Mouse (Mus musculus): ENCODE results near the gene Dscam.

Dscam gene

GRCm38 (mm10) chr16:96655548-96655947, 515.0 kb downstream of the Dscam start:
- DNase-seq (ENCODE audit: low spot score in 2 of 2), result no peak

DNA sequence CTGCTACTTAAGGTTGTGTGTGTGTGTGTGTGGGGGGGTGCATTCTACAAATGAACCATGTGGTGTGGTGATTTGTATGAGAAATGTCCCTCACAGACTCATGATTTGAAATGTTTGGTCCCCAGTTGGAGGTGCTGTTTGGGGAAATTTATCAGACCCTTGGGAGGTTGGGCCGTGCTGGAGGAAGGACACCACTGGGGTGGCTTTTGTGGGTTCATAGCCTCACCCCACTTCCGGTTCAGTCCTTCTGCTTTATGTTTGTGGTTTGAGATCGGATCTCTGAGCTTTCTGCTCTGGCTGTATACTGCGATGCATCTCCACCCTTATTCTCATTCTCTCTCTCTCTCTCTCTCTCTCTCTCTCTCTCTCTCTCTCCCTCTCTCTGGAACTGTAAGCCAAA, 516.5 kb downstream of the Dscam start:
- no peak for DNase-seq (ENCODE audit: low spot score in 2 of 2)

- DNase-seq (ENCODE audit: low spot score in 2 of 2), result no peak
These were observed 519.1 kb downstream of the Dscam start for GRCm38 (mm10) chr16:96651444-96651843.

DNA sequence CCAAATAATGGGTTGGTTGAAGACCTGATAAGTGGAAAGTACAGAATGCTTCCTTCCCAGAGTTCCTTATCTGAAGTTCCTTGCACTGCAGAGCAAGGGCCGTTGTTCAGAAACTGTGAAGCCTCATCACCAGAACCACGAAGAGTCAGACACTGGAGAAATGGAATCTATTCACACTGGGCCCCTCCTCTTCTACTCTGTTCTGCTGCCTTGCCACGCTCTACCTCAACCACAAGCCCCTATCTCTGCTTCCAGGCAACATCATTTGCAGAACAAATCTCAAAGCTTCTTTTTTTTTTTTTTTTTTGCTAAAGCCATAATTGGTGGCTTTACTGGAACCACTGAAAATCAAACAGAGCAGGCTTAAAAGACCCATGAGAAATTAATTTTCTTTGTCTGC, 530.5 kb downstream of the Dscam start:
- no peak for DNase-seq (ENCODE audit: low spot score in 2 of 2)

DNA sequence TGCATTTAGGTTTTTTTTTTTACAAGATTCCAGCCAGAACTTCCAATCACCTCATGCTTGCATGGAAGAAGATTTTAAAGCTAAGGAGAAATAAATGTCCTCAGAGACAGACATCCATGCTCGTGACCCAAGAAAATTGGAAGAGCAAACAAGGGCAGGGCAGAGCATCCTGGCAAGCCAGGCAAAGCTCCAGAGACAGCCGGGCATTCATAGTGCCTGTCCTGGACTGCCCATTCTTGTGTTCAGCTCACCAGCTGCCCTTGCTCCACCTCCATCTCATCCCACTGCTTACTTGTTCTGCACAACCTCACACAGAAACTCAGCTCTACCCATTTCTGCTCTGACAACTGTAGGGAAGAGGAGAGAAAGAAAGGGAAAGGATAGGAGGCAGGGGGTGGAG, 534.6 kb downstream of the Dscam start:
- DNase-seq (ENCODE audit: low spot score in 2 of 2), result no peak

DNA sequence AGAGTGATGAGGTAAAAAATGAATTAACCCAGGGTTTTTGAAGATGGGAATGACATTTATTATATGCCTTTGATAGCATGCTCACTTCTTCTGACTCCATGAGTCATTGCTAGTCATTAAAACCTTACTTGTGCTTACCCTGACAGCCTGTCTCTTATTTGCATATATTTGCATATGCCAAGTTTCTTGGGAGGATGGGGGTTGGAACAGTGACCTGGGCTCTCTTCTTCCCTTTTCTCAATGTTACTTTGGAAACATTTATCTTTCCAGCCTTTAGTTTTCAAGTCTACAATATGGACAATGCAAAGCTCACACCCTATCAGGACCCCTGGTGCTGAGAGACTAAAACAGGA, 535.8 kb downstream of the Dscam start:
- no peak for DNase-seq (ENCODE audit: low spot score in 2 of 2)

DNA sequence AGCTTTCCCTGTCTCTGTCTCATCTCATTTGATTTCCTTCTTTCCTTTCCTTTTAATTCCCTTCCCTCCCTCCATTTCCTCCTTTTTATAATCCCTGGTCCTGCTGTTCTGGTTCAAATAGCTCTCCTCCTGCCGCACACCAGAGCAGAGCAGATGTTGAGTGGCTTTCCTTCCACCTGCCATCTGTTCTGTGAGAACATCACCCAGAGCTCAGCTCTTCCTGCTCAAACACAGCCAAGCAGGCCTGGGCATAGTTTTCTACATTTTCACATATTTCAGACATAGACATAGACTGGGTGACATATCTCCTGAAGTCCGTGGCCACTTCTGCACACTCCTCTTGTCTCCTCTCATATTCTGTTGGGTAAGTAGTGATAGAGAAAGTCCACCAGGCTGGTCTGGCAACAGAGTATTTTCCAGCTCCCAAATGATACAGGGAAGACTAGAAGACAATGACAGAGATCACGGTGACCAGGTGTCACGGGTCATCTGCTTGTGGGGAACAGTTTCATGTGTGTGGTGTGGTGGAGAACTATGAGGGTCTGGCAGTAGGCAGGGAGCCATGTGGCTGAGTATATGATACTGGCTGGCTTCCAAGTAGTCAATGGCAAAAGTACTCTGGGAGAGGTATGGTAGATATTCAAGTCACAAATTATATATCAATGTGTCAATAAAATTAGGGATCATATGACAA, 536.3 kb downstream of the Dscam start:
- DNase-seq (ENCODE audit: low spot score in 2 of 2), result no peak

- DNase-seq (ENCODE audit: low spot score in 2 of 2), result no peak
These were observed 540.3 kb downstream of the Dscam start for GRCm38 (mm10) chr16:96630241-96630640.

- DNase-seq (ENCODE audit: low spot score in 2 of 2), result no peak
These were observed 540.9 kb downstream of the Dscam start for GRCm38 (mm10) chr16:96629623-96630022.

- no peak for DNase-seq (ENCODE audit: low spot score in 2 of 2)
These were observed 545.1 kb downstream of the Dscam start for GRCm38 (mm10) chr16:96625468-96625867.

- peak in 1 of 2 experiments; percentile 21 for DNase-seq (ENCODE audit: low spot score in 2 of 2)
These were observed 545.8 kb downstream of the Dscam start for GRCm38 (mm10) chr16:96624570-96625411.

- no peak for DNase-seq (ENCODE audit: low spot score in 2 of 2)
These were observed 549.7 kb downstream of the Dscam start for GRCm38 (mm10) chr16:96620861-96621260.

DNA sequence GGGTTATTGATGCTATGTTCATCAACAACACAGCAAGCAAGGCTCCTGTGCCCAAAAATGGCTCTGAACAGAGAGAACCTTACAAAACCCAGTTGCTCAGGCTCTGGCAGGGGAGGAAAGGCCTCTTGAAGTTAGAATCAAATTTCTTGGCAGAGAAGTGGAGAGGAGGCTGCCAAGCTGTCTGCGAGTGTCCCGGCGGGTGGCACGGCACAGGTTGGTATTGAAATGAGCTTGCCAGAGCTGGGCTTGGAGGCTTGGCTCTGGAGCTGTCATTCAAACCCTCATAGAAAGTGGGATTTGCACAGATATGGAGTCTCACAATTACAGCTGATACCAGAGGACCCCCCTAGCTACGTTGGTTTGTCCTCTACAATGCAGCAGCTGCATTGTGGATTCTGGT, 550.1 kb downstream of the Dscam start:
- no peak for DNase-seq (ENCODE audit: low spot score in 2 of 2)

GRCm38 (mm10) chr16:96617772-96618171, 552.8 kb downstream of the Dscam start:
- no peak for DNase-seq (ENCODE audit: low spot score in 2 of 2)

GRCm38 (mm10) chr16:96613275-96613674, 557.3 kb downstream of the Dscam start:
- no peak for DNase-seq (ENCODE audit: low spot score in 2 of 2)

DNA sequence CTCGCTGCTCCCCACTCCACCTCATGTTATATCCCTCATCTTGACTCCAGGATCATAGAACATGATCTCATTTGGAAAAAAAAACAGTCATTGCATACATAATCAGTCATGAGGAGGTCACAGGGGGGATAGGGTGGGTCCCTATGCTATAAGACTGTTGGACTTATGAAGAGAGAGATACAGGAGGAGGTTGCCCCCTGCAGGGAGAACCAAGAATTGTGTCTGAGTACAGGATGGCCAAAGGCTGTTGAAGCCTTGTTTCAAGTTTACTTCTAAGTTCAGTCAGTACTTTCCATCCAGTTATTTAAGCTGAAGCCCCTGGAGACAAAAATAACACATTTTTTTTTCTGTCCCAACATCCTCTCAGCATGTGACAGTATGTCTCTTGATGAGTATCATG, 559.7 kb downstream of the Dscam start:
- DNase-seq (ENCODE audit: low spot score in 2 of 2), result peak; percentile 27 to 60

- no peak for DNase-seq (ENCODE audit: low spot score in 2 of 2)
These were observed 568.3 kb downstream of the Dscam start for GRCm38 (mm10) chr16:96602206-96602605.

GRCm38 (mm10) chr16:96600791-96601190, 569.8 kb downstream of the Dscam start:
- DNase-seq (ENCODE audit: low spot score in 2 of 2), result no peak

DNA sequence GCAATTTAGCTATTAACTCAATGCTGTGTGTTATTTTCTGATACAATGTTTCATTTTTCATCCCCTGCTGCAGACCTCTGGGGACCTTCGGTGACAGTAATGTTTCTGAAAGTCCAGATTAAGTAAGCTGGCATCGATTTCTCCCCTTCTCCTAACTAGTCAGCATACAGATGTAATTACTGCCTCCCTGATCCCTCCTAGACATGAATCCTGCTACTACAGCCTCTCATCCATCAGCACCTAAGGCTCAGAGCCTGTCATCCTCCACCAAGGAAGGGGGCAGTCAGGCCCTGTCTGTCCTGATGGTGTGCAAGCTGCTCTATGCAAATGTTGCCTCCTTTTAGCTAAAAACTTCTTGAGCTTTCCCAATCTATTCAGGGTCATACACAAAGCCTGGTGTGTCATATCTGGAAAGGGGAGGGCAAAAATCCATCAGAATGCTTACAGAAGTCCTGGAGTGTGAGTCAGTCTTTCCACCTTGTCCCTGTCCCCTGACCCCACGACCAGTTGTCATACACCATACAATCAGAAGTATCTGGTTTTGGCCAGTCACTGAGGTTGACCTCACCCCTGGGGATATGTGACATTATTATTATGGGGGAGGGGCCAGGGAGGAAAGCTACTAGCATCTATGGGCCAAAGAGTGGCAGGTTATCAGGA, 571.0 kb downstream of the Dscam start:
- DNase-seq (ENCODE audit: low spot score in 2 of 2), result no peak

- no peak for DNase-seq (ENCODE audit: low spot score in 2 of 2)
These were observed 594.7 kb downstream of the Dscam start for GRCm38 (mm10) chr16:96575841-96576240.

- no peak for DNase-seq (ENCODE audit: low spot score in 2 of 2)
These were observed 603.1 kb downstream of the Dscam start for GRCm38 (mm10) chr16:96567428-96567827.

GRCm38 (mm10) chr16:96563350-96564257, 606.9 kb downstream of the Dscam start:
- DNase-seq (ENCODE audit: low spot score in 2 of 2), result no peak

Data from spleen, postnatal 14 days (tissue).